9 mouse cellular contexts compared by ENCODE assay signal in genomic region chr19:41850719-41851543, GRCm38 (mm10). TPM values are rescaled to one million over a fixed set of nuclear protein-coding genes. Genes with fewer than 3 reads are reported as not detected.
A peak's percentile ranks its signal among the peaks of the same experiment; 100 is the strongest.
DNase-seq lines count a peak whose midpoint lies in the region; ATAC-seq and TF ChIP-seq lines count a peak whose summit lies in the region.
"Had no signal": no experiment of that assay in that cellular context is flagged by ENCODE, and none has a peak within 500 bp of the region (broad histone marks: within the 10 kb centered on the region; RNA-seq: fewer than 3 reads in every experiment).

No protein-coding gene starts in this region.

- peaks cover 19% of the 10 kb centered on the region for H3K4me1 ChIP-seq in kidney, postnatal 0 days (replicated peaks; ENCODE audit: insufficient read depth, low read length)
- no peaks in the 10 kb centered on the region for H3K4me1 ChIP-seq in hindbrain, postnatal 0 days (ENCODE audit: insufficient read depth, low read length)
- peaks cover 23% of the 10 kb centered on the region for H3K4me1 ChIP-seq in neural tube, embryonic 14.5 days (ENCODE audit: control insufficient read depth, insufficient read depth, low read length)

- no peaks in the 10 kb centered on the region for H3K36me3 ChIP-seq in kidney, postnatal 0 days (ENCODE audit: insufficient read depth, low read length)
- no peaks in the 10 kb centered on the region for H3K36me3 ChIP-seq in hindbrain, postnatal 0 days (ENCODE audit: insufficient read depth, low read length)
- H3K36me3 ChIP-seq in neural tube, embryonic 14.5 days (ENCODE audit: control insufficient read depth, insufficient read depth, low read length), result no peaks in the 10 kb centered on the region
- H3K36me3 ChIP-seq: stomach, embryonic 15.5 days had no signal

- peak overlapping the region; percentile 83 for H3K27ac ChIP-seq in kidney, postnatal 0 days
- peak overlapping the region; percentile 60; the same call in 1 of the 2 replicates for H3K27ac ChIP-seq in hindbrain, postnatal 0 days
- H3K27ac ChIP-seq in neural tube, embryonic 14.5 days (ENCODE audit: low read depth, low read length), result peak overlapping the region; percentile 94
- H3K27ac ChIP-seq: stomach, embryonic 15.5 days had no signal

- H3K27me3 ChIP-seq in kidney, postnatal 0 days (ENCODE audit: insufficient read depth, low read length), result no peaks in the 10 kb centered on the region
- no peaks in the 10 kb centered on the region for H3K27me3 ChIP-seq in hindbrain, postnatal 0 days (ENCODE audit: insufficient read depth, low read length)
- no peaks in the 10 kb centered on the region for H3K27me3 ChIP-seq in neural tube, embryonic 14.5 days (ENCODE audit: control insufficient read depth, insufficient read depth, low read length)
- H3K27me3 ChIP-seq: stomach, embryonic 15.5 days had no signal

- H3K9me3 ChIP-seq in kidney, postnatal 0 days (replicated peaks; ENCODE audit: low read length), result no peaks in the 10 kb centered on the region
- H3K9me3 ChIP-seq in hindbrain, postnatal 0 days (ENCODE audit: low read length), result no peaks in the 10 kb centered on the region
- H3K9me3 ChIP-seq in neural tube, embryonic 14.5 days (ENCODE audit: control insufficient read depth, low read length), result no peaks in the 10 kb centered on the region
- H3K9me3 ChIP-seq: stomach, embryonic 15.5 days had no signal

- no peak for TF ChIP-seq CTCF in kidney, postnatal 0 days (IDR thresholded peaks at IDR 0.05; ENCODE audit: low read depth)
- no peak for TF ChIP-seq CTCF in hindbrain, postnatal 0 days (IDR thresholded peaks at IDR 0.05; ENCODE audit: low read depth)

- ATAC-seq in kidney, postnatal 0 days (replicated peaks; ENCODE audit: low FRiP score, low read depth), result no peak
- ATAC-seq in hindbrain, postnatal 0 days, result no peak
- ATAC-seq in neural tube, embryonic 14.5 days (ENCODE audit: low read depth), result no peak

- 16% methylated on average over 14 of the region's 14 CpGs for WGBS in kidney, postnatal 0 days
- 18% methylated on average over 14 of the region's 14 CpGs for WGBS in hindbrain, postnatal 0 days
- 12% methylated on average over 14 of the region's 14 CpGs for WGBS in neural tube, embryonic 14.5 days

- no peak overlapping the region for H3K9ac ChIP-seq in kidney, postnatal 0 days (ENCODE audit: low read depth, low read length)
- H3K9ac ChIP-seq in hindbrain, postnatal 0 days (replicated peaks; ENCODE audit: low read length), result no peak overlapping the region
- H3K9ac ChIP-seq in neural tube, embryonic 14.5 days (replicated peaks; ENCODE audit: low read depth, low read length), result peak overlapping the region; percentile 26; the same call in 1 of the 2 replicates
- H3K9ac ChIP-seq: stomach, embryonic 15.5 days had no signal

- H3K4me2 ChIP-seq in kidney, postnatal 0 days (ENCODE audit: low read length), result peak overlapping the region; percentile 11; the same call in 1 of the 2 replicates
- H3K4me2 ChIP-seq in hindbrain, postnatal 0 days (ENCODE audit: low read depth, low read length), result 0 out of 2 replicates have a peak overlapping the region, but pooled peaks have one; percentile 8
- peak overlapping the region; percentile 39 for H3K4me2 ChIP-seq in neural tube, embryonic 14.5 days (ENCODE audit: low read depth, low read length)
- H3K4me2 ChIP-seq: stomach, embryonic 15.5 days had no signal

- no peak overlapping the region for H3K4me3 ChIP-seq in kidney, postnatal 0 days (replicated peaks; ENCODE audit: low read depth, low read length)
- no peak overlapping the region for H3K4me3 ChIP-seq in hindbrain, postnatal 0 days (ENCODE audit: low read length)
- no peak overlapping the region for H3K4me3 ChIP-seq in neural tube, embryonic 14.5 days (ENCODE audit: low read depth, low read length)
- H3K4me3 ChIP-seq: stomach, embryonic 15.5 days had no signal

- peak; percentile 71 for DNase-seq in kidney, postnatal 0 days (ENCODE audit: low spot score)
- no peak for DNase-seq in kidney, adult 18-20 months
- DNase-seq in embryo, embryonic 9.5 days (ENCODE audit: extremely low spot score), result peak; percentile 31
- no peak for DNase-seq in hindbrain, postnatal 0 days (ENCODE audit: low spot score)
- DNase-seq in left cerebral cortex, adult 18-20 months (ENCODE audit: low spot score in 2 of 2), result no peak
- no peak for DNase-seq in frontal cortex, adult 2 months (ENCODE audit: extremely low spot score in 1 of 2, low spot score in 1 of 2)
- no peak for DNase-seq in adrenal gland, postnatal 25 days

RNA-seq across cellular contexts. Expression of gene Frat2, which starts 3.0 kb away (rescaled TPM):
- polyA plus RNA-seq in kidney, postnatal 0 days (2015; fragmentation: Nextera tagmentation; extraction: Ambion mirVana), result 5.8 and 7.2 TPM in 2 replicates
- total RNA-seq in hindbrain, postnatal 0 days (2014; rRNA removed), result 9.0 and 13.2 TPM in 2 replicates
- 5.8 and 7.3 TPM in 2 replicates for polyA plus RNA-seq in hindbrain, postnatal 0 days (2015; fragmentation: Nextera tagmentation; extraction: Ambion mirVana)
- polyA plus RNA-seq in neural tube, embryonic 14.5 days (2014; fragmentation: Nextera tagmentation; extraction: Ambion mirVana), result 5.4 and 12.0 TPM in 2 replicates
- total RNA-seq in left cerebral cortex, adult 18-20 months (2021), result 1 to 10 TPM; 7.1 to 7.4 TPM
- polyA plus RNA-seq in frontal cortex, adult 2 months (2012; rRNA removed), result 7.5 and 8.3 TPM in 2 replicates
- 4.0 and 6.6 TPM in 2 replicates for total RNA-seq in adrenal gland, postnatal 25 days (2021)

RNA-seq across cellular contexts. Expression of gene Frat1, which starts 21.2 kb away (rescaled TPM):
- 11.1 and 11.4 TPM in 2 replicates for polyA plus RNA-seq in kidney, postnatal 0 days (2015; fragmentation: Nextera tagmentation; extraction: Ambion mirVana)
- 26.6 and 33.8 TPM in 2 replicates for total RNA-seq in hindbrain, postnatal 0 days (2014; rRNA removed)
- polyA plus RNA-seq in hindbrain, postnatal 0 days (2015; fragmentation: Nextera tagmentation; extraction: Ambion mirVana), result 24.4 and 27.0 TPM in 2 replicates
- 25.0 and 31.4 TPM in 2 replicates for polyA plus RNA-seq in neural tube, embryonic 14.5 days (2014; fragmentation: Nextera tagmentation; extraction: Ambion mirVana)
- 10 to 100 TPM; 14.0 to 15.7 TPM for total RNA-seq in left cerebral cortex, adult 18-20 months (2021)
- 10.8 and 11.1 TPM in 2 replicates for polyA plus RNA-seq in frontal cortex, adult 2 months (2012; rRNA removed)
- 7.7 and 11.1 TPM in 2 replicates for total RNA-seq in adrenal gland, postnatal 25 days (2021)

RNA-seq across cellular contexts. Expression of gene Rrp12, which starts 45.0 kb away (rescaled TPM):
- 7.9 and 9.3 TPM in 2 replicates for polyA plus RNA-seq in kidney, postnatal 0 days (2015; fragmentation: Nextera tagmentation; extraction: Ambion mirVana)
- total RNA-seq in hindbrain, postnatal 0 days (2014; rRNA removed), result 19.2 and 21.9 TPM in 2 replicates
- polyA plus RNA-seq in hindbrain, postnatal 0 days (2015; fragmentation: Nextera tagmentation; extraction: Ambion mirVana), result 11.9 and 12.3 TPM in 2 replicates
- polyA plus RNA-seq in neural tube, embryonic 14.5 days (2014; fragmentation: Nextera tagmentation; extraction: Ambion mirVana), result 10.7 and 14.7 TPM in 2 replicates
- 10 to 100 TPM; 29.7 to 31.5 TPM for total RNA-seq in left cerebral cortex, adult 18-20 months (2021)
- 17.0 and 19.0 TPM in 2 replicates for polyA plus RNA-seq in frontal cortex, adult 2 months (2012; rRNA removed)
- 12.3 and 16.9 TPM in 2 replicates for total RNA-seq in adrenal gland, postnatal 25 days (2021)

RNA-seq across cellular contexts. Expression of gene Arhgap19, which starts 49.1 kb away (rescaled TPM):
- polyA plus RNA-seq in kidney, postnatal 0 days (2015; fragmentation: Nextera tagmentation; extraction: Ambion mirVana), result 9.1 and 9.5 TPM in 2 replicates
- 5.4 and 5.5 TPM in 2 replicates for total RNA-seq in hindbrain, postnatal 0 days (2014; rRNA removed)
- polyA plus RNA-seq in hindbrain, postnatal 0 days (2015; fragmentation: Nextera tagmentation; extraction: Ambion mirVana), result 3.9 and 4.4 TPM in 2 replicates
- polyA plus RNA-seq in neural tube, embryonic 14.5 days (2014; fragmentation: Nextera tagmentation; extraction: Ambion mirVana), result 3.6 and 5.9 TPM in 2 replicates
- total RNA-seq in left cerebral cortex, adult 18-20 months (2021), result 1 to 10 TPM; 3.2 to 3.8 TPM
- polyA plus RNA-seq in frontal cortex, adult 2 months (2012; rRNA removed), result 3.5 and 3.8 TPM in 2 replicates
- 5.6 and 6.1 TPM in 2 replicates for total RNA-seq in adrenal gland, postnatal 25 days (2021)

Comparison
In these comparisons a context has a peak if more than half of its experiments do, and no peak if none do; other contexts are left out.
1. DNase-seq: peak in kidney, postnatal 0 days (single experiment) and embryo, embryonic 9.5 days (single experiment); none in kidney, adult 18-20 months (single experiment), hindbrain, postnatal 0 days (single experiment), left cerebral cortex, adult 18-20 months (0 of 2), frontal cortex, adult 2 months (0 of 2) and adrenal gland, postnatal 25 days (single experiment).
2. Peak in every context shown above with its lines, with median percentiles within 50 percentile points of each other: H3K27ac ChIP-seq and H3K4me2 ChIP-seq.